Mouse (Mus musculus): ENCODE results near the gene Dusp23.

Dusp23 gene

GRCm38 (mm10) chr1:172619235-172619634 lies 13.5 kb downstream of the Dusp23 start:
- DNase-seq (ENCODE audit: low spot score) = peak; percentile 80

DNA sequence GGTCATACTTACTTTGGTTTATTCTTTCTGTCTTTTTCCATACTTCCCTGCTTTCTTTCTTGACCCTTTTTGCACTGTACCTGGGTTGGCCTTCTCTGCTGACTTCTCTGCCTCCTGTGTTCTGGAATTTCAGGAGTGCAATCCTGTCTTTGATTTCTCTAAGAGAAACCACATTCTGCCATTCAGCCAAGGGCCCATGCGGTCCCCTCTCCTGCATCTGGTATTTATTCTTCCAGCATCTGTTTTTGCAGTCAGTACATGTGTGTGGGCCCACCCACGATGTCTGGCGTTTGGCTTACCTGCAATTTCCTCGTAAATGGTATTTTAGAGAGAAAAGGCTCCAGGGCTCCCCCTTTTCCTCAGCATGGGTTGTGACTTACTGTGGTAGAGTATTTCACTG lies 14.6 kb downstream of the Dusp23 start:
- DNase-seq (ENCODE audit: low spot score) = no peak

DNA sequence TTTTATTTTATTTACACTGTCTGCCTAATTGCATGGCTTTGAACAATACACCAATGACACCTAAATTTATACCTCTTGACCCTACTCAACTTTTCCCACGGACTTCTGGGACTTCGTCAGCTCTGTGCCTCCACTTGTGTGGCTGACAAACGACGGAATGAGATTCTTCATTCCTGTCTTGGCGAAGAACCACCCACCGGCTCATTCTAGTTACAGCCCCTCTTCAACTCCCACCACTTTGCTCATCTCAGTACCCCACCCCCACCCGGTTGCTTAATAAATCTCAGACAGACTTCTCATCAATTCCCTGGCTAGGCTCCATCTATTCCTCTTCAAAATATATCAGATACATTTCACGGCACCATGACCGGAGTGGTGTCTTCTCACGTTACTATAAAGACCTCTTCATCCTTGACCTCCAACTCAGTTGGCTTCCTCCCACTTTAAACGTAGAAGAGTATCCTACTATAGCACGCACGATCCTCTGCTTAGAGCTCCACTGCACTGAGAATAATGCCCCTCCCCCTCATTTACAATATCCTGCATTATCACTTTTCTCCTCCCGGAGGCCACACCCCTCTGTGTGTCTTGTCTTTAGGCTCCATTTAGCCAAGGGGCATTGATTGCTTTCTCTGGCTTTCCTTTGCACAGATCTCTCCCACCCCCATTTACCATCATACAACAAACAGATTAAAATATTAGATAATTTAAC lies 15.2 kb downstream of the Dusp23 start:
- DNase-seq (ENCODE audit: low spot score) = no peak

- DNase-seq (ENCODE audit: low spot score) = no peak
Observed at GRCm38 (mm10) chr1:172616537-172617300, 16.0 kb downstream of the Dusp23 start.

GRCm38 (mm10) chr1:172615412-172615811 lies 17.4 kb downstream of the Dusp23 start:
- no peak for DNase-seq (ENCODE audit: low spot score)

GRCm38 (mm10) chr1:172614654-172615053 lies 18.1 kb downstream of the Dusp23 start:
- no peak for DNase-seq (ENCODE audit: low spot score)

DNA sequence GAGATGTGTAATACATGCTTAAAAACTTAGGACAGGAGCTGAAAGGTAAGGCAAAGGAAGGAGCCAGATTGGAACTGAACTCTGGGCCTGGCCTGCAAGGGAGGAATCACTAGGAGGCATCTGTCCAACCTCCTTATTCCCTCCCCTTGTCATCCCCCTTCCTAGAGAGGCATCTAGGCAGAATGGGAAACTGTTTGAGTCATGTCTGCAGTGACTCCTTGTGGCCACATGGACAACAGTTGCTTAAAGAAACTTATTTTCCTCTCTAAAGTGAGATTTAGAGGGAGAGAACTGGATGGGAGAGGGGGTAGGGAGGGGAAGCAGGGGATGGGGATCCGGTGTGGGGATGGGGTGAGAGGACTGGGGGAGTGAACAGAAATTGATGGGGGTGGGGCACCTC lies 20.0 kb downstream of the Dusp23 start:
- no peak for DNase-seq (ENCODE audit: low spot score)

DNA sequence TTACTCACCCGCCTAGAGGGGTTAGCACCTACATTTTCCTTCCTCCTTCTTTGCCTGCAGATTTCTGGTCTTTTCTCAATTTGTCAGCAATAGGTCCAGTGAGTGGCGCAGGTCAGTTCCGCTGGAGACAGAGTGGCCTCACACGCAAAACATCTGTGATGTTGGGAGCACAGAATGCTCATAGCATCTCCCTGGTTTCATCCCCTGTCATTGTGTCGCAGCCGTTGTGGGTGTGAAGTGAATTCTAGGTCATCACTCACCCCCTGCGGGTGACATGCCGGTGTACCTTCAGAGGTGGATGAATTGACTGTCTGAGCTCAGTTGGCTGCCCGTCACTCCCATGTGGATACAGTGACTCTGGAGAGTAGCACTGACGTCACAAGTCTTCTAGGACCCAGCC lies 21.5 kb downstream of the Dusp23 start:
- DNase-seq (ENCODE audit: low spot score) = no peak

GRCm38 (mm10) chr1:172602326-172602725 lies 30.4 kb downstream of the Dusp23 start, which contains the start of gene Fcrl6:
Gene Fcrl6 (minus strand): TSS chr1:172602551.
- no peak for DNase-seq (ENCODE audit: low spot score)

- DNase-seq (ENCODE audit: low spot score) = peak; percentile 59
Observed at GRCm38 (mm10) chr1:172594495-172594894, 38.3 kb downstream of the Dusp23 start.

- no peak for DNase-seq (ENCODE audit: low spot score)
Observed at GRCm38 (mm10) chr1:172593956-172594355, 38.8 kb downstream of the Dusp23 start.

DNA sequence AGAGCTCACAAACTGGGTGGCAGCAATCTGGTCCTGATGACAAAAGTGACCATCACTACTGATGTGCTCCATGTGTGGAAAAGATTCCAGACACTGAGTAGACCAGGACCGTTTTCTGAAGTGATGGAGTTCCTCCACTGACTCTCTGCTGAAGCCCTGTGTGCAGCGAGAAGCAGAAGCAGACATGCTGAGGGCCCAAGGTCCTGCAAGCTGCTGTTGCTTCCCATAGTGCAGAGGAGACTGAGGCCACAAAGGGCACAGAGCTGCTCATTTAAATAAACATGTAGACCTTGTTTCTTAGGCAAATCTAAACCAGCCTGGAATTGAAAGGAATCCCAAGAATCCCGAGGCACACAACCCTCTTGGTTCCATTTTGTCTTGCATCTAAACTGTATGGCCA lies 39.4 kb downstream of the Dusp23 start:
- DNase-seq (ENCODE audit: low spot score) = no peak

DNA sequence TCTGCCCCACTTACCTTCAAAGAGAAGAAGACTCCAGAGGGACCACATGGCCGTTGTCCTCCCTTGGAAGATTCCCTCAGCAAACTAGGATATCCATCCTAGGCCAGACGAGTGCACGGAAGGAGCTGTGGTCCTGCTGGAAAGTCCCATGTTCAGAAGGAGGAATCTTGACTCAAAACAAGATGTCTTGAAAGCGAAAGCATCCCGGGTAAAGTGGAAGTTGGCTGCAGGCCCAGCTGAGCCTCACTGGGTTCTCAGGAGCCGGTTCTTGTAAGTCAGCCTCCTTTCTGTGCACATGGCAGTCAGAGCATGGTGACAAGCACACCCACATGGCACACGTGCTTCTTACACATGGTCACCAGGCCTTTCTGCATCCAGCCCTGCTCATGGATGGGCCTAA lies 42.4 kb downstream of the Dusp23 start, which contains the start of gene Slamf8:
TSS of gene Slamf8 (minus strand) at position 184 of the 400 bp plus-strand sequence.
- no peak for DNase-seq (ENCODE audit: low spot score)

DNA sequence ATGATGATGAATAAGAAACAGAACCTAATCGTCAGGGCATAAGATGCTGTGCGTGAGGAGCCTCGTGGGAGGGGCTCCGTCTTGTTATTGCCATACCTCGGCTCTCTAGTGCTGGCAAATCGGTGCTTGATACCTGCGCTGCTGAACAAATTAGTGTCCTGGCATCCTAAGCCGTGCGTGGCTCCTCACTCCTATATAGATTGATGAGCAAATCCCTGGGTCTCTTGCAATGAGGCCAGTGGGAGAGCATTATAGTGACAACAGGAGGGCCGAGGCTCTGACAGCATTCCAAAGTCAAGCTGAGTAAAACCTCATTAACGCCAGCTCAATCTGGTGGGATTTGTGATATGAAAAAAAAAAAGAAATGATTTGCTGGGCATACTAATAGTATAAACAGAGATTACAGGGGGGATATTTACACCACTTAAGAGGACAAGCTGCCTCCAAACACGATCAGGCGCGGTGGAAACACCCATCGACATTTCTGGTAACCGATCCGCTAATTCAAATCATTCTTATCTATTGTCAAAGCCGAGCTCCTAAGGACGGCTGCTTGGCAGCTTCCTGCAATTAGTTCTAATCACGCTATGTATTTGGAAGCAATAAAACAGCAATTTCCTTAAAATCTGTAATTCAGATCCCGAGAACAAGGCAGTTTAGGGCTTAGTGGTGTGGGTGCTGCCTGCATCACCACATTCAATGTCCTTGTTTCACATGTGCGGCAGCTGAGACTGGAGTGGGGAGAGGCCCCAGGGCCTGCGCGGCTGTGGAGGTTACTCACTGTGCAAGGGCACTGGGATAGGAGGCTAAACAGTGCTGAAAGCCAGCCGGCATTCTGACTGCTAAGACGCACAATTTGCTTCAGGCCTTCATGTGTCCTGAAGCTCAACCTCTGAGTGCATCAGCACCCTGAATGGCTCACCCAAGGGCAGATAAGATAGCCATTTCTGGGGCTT lies 46.9 kb downstream of the Dusp23 start:
- no peak for DNase-seq (ENCODE audit: low spot score)

DNA sequence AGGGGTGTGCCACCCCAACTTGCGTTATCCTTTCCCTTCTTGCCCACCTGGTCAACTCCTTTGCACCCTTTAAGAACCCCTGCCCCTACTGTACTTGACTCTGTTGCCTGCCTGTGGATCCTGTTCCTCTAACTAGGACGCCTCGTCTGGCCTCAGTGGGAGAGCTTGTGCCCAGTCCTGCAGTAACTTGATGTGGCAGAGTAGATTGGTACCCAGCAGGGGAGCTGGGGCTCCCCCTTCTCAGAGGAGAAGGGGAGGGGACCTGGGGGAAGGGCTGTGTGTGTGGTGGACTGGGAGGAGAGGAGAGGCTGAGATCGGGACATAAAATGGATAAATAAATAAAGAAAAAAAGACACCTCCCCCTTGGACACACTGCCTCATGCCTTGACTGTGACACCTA lies 47.7 kb downstream of the Dusp23 start:
- no peak for DNase-seq (ENCODE audit: low spot score)

DNA sequence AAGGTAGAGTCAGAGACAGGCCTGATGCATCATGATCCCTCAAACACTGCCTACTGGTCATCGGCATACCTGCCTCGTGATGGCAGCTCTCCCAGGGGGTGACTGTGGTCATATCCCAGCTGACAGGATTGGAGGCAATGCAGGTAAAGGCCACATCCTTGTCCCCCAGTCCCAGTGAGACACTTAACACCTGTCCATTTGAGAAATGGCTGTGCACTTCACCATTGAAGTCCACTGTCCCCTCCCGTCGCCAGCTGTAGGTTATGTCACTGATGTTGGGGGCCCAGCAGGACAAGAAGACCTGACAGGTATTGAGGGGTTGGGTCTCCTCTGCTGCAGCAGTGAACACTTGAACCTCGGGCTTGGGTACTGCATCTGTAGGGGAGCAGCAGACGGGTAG lies 48.5 kb downstream of the Dusp23 start:
- DNase-seq (ENCODE audit: low spot score) = no peak

DNA sequence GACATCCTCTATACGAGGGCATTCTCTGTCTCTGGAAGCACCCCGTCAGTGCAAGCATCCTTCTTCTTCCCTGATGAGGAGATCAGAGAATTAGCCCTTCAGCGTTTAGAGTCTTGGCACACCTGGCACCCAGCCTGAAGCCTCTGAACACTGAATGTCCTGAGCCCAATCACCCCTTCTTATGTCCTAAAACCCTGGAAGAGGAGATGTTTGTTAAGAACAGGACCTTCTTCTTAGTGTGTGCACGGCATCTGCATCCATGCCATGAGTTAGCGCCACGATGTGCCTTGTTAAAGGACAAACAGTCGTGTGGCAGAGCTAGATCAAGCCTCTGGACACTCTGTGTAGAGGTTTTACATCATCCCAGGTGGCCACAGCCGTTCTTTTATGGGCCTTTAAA lies 50.3 kb downstream of the Dusp23 start:
- DNase-seq (ENCODE audit: low spot score) = no peak
